Mouse (Mus musculus) lung, embryonic 14.5 days (tissue): ENCODE measurements around the gene Adam17. TPM values are rescaled to one million over a fixed set of nuclear protein-coding genes. Genes with fewer than 3 reads are reported as not detected.
A peak's percentile ranks its signal among the peaks of the same experiment; 100 is the strongest.

ENCODE experiments used
- ATAC-seq: fragments of 200-750 bp; cut with Nextera tagmentation; 2 replicates; pipeline ENCODE4 v1.8.0; 2017; ENCODE audit warnings: mild to moderate bottlenecking, moderate TSS enrichment, moderate library complexity; ENCODE audit not compliant: insufficient read depth
- DNase-seq: peaks from one replicate; pipeline ENCODE4 v3.0.0-alpha.2; 2015
- H3K27ac ChIP-seq: fragments of 300-500 bp; sonication (generic); 2 replicates; pipeline ENCODE4 v1.5.1; 2014; ENCODE audit warnings: low read depth, mild to moderate bottlenecking, moderate library complexity
- H3K27me3 ChIP-seq: fragments of 300-500 bp; sonication (generic); 2 replicates; pipeline ENCODE4 v1.6.1; 2014; ENCODE audit warnings: low read length, control low read depth; ENCODE audit not compliant: insufficient read depth
- H3K36me3 ChIP-seq: fragments of 300-500 bp; sonication (generic); 2 replicates; pipeline ENCODE4 v1.6.1; 2014; ENCODE audit warnings: control low read depth; ENCODE audit not compliant: insufficient read depth
- H3K4me1 ChIP-seq: fragments of 300-500 bp; sonication (generic); 2 replicates; pipeline ENCODE4 v1.6.1; 2014; ENCODE audit warnings: antibody characterized with exemption, control low read depth; ENCODE audit not compliant: insufficient read depth
- H3K4me2 ChIP-seq: fragments of 300-500 bp; sonication (generic); 2 replicates; pipeline ENCODE4 v1.6.1; 2014; ENCODE audit warnings: mild to moderate bottlenecking
- H3K4me3 ChIP-seq: fragments of 300-500 bp; sonication (generic); 2 replicates; pipeline ENCODE4 v1.5.1; 2014; ENCODE audit warnings: low read depth, low read length
- H3K9ac ChIP-seq: fragments of 300-500 bp; sonication (generic); 2 replicates; pipeline ENCODE4 v1.6.1; 2014
- H3K9me3 ChIP-seq: fragments of 300-500 bp; sonication (generic); 2 replicates; pipeline ENCODE4 v1.6.1; 2016; ENCODE audit warnings: low read depth, low read length, control low read depth
- CTCF ChIP-seq: IDR thresholded peaks from 2 replicates; pipeline ENCODE4 v1.5.1; 2016; ENCODE audit warnings: antibody characterized with exemption, low read depth
- WGBS: fragments of 180-500 bp; shearing (Covaris S2); extraction: QIAGEN DNeasy Blood & Tissue Kit; methylation state at CpG from one replicate; pipeline ENCODE4 v1.1.7; 2014; 5-methylcytosine and 5-hydroxymethylcytosine counted together
- polyA plus RNA-seq: library from polyadenylated mRNA; unstranded; fragments of >200 nt; fragmentation: Nextera tagmentation; extraction: Ambion mirVana; gene quantifications from 2 replicates; pipeline ENCODE4 v1.2.1, GENCODE M21; 2014

Adam17 gene
- polyA plus RNA-seq, 1 experiment from 2014 or later = 45.5 TPM

DNA sequence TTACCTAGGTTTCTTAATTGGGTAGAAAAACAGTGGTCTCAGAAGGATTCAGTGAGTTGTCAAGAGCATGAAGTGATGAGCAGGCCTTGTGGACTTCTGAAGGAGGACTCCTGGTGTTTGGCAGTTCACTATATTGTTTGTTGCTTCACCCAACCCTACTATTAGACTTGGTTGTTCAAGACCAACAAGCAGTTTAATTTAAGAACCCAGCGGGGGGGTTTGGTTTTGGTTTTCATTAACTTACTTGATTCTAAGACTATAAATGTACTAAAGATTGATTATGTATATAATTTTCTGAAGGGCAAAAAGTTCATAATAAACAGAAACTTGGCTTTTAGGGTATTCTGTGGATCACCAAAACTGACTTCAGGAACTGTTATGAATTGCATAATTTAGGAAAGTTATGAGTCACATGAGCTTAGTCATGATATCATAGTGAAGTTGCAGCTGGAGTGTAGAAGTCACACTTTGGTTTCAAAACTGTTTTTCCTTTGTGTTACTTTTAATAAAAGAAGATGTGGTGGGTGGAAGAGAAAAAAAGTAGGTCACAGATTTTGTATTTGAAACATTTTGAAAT, 3.3 kb downstream of the Adam17 start:
- H3K27me3 ChIP-seq = no peaks in the 10 kb centered on the region
- no peak overlapping the region for H3K9ac ChIP-seq
- no peaks in the 10 kb centered on the region for H3K4me1 ChIP-seq
- H3K4me3 ChIP-seq = no peak overlapping the region
- H3K36me3 ChIP-seq = no peaks in the 10 kb centered on the region
- no peak overlapping the region for H3K4me2 ChIP-seq
- H3K27ac ChIP-seq = no peak overlapping the region
- no peak for DNase-seq
- TF ChIP-seq CTCF = no peak
- no peak for ATAC-seq
- WGBS = 94% methylated on average over 1 of the region's 1 CpGs
- no peaks in the 10 kb centered on the region for H3K9me3 ChIP-seq

DNA sequence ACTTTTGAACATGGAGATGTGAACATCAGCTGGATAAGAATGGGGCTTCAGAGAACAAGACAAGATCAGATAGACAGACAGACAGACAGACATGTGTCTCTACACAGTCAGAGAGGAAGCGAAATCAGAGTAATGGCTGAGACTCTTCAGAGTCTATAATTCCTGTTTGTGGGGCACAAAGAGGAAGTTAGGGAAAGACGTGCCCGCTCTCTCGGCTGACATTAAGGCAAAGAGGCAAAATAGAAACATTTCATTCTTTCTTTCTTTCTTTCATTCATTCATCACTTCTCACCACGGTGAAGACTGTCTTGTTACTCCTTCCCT, 4.4 kb downstream of the Adam17 start:
- WGBS = 91% methylated on average over 5 of the region's 5 CpGs
- TF ChIP-seq CTCF = no peak
- no peak for ATAC-seq

DNA sequence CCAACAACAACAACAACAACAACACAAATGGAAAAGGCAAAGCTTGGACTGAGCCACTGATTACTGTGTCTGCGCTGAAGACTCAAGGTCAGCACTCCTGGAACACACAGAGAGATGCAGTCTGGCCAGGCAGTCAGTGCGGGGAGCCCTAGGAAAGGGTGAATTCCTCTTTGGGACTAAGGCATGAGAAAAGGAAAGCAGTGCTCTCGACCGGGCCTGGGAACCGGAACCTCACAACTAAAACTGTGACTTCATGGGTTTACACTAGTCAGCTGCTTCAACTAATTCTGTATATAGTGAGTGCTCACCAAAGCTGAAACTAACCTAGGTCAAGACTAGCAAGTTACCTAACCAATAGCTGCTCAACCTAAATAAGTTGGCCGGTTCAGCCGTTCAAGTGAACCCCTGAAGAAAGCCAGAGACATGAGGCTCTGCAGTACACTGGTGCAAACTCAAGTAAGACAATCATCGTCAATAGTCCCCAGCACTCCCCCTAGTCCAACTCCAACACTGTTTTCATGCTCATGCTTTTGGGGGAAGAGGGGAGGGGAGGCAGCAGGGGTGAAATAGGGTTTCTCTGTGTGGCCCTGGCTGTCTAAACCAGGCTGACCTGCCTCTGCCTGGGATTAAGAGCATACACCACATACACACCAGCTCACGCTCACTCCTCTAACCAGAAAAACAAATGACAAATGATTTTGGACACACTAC, 4.9 kb downstream of the Adam17 start:
- no peaks in the 10 kb centered on the region for H3K36me3 ChIP-seq
- H3K4me2 ChIP-seq = no peak overlapping the region
- no peaks in the 10 kb centered on the region for H3K27me3 ChIP-seq
- ATAC-seq (no peak), DNase-seq (no peak)
- H3K9ac ChIP-seq = no peak overlapping the region
- H3K9me3 ChIP-seq = no peaks in the 10 kb centered on the region
- H3K27ac ChIP-seq = no peak overlapping the region
- H3K4me3 ChIP-seq = no peak overlapping the region
- TF ChIP-seq CTCF = no peak
- 91% methylated on average over 9 of the region's 9 CpGs for WGBS
- no peaks in the 10 kb centered on the region for H3K4me1 ChIP-seq

More for the DNA sequence above, 4.4 kb downstream of the Adam17 start:
- H3K36me3 ChIP-seq = no peaks in the 10 kb centered on the region
- H3K27me3 ChIP-seq = no peaks in the 10 kb centered on the region
- no peak overlapping the region for H3K4me3 ChIP-seq
- DNase-seq = no peak
- H3K27ac ChIP-seq = no peak overlapping the region
- no peaks in the 10 kb centered on the region for H3K4me1 ChIP-seq
- H3K4me2 ChIP-seq = no peak overlapping the region
- H3K9me3 ChIP-seq = no peaks in the 10 kb centered on the region
- no peak overlapping the region for H3K9ac ChIP-seq

DNA sequence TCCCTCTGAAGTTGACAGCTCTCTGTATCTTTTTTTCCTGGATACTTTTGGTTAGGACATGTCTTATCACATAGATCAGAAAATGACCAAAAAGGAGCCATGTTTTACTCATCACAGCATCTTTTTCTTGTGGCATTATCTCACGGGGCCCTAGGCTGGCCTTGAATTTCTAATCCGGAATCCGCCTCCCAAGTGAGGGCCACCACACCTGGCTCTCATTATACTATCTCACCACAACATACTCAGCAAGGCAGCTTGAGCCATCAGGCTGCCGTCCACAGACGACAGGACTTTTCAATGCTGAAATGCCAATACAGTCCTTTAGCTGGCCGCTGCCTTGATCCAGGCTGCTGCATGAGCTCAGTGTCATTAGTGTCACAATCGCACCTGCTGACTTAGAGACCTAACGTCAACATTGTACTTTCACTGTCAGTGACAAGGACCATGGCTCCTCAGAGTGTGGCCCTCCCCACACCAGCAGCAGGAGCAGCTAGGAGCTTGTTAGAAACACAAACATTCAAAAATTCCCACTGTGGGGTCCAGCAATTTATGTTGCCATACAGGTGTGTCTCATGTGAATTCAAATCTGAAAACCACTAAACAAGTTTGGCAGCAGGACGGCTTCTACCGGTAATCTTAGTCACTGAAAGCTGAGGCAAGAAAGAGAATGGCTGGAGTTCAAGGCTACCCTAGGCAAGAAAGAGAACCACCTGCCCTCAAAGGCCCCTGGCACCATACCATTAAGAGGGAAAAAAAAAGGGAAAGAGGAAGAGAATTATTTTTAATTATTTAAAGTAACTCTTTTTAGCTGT, 8.6 kb downstream of the Adam17 start:
- 72% methylated on average over 10 of the region's 10 CpGs for WGBS
- H3K27me3 ChIP-seq = no peaks in the 10 kb centered on the region
- no peak for ATAC-seq

DNA sequence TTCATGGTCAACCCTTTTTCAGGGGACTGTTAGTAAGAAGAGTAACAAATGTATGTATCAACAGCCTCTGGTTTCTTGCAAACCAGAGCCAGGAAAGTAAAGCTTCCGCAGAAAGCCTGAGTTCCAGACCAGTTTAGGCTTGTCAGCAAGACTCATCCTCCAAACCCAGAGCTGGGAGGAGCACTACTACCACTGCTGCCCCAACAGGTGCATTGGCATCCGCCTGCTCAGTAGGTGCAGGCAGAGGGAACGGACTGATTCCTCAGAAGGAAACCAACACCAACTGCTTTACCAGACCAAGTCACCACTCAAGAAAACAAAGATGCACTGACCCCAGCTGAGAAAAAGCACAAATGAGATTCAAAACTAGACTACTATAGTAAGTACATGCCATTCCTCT, 10.2 kb downstream of the Adam17 start:
- Histone ChIP-seq H3K9me3 (no peaks in the 10 kb centered on the region), H3K9ac (no peak overlapping the region), H3K27ac (no peak overlapping the region), H3K4me2 (no peak overlapping the region), H3K4me3 (no peak overlapping the region), H3K36me3 (0 out of 2 replicates have a peak, but pooled peaks cover 5% of the 10 kb centered on the region), H3K27me3 (no peaks in the 10 kb centered on the region), H3K4me1 (no peaks in the 10 kb centered on the region)
- ATAC-seq (no peak), DNase-seq (no peak)
- no peak for TF ChIP-seq CTCF
- WGBS = 88% methylated on average over 3 of the region's 3 CpGs

More for the DNA sequence above, 8.6 kb downstream of the Adam17 start:
- no peak for TF ChIP-seq CTCF
- Histone ChIP-seq H3K4me2 (no peak overlapping the region), H3K9me3 (no peaks in the 10 kb centered on the region), H3K4me1 (no peaks in the 10 kb centered on the region), H3K27ac (no peak overlapping the region), H3K4me3 (no peak overlapping the region), H3K9ac (no peak overlapping the region), H3K36me3 (0 out of 2 replicates have a peak, but pooled peaks cover 2% of the 10 kb centered on the region)
- DNase-seq = no peak

GRCm38 (mm10) chr12:21362686-21363085, 10.7 kb downstream of the Adam17 start:
- WGBS = 61% methylated on average over 2 of the region's 2 CpGs
- no peak for ATAC-seq

DNA sequence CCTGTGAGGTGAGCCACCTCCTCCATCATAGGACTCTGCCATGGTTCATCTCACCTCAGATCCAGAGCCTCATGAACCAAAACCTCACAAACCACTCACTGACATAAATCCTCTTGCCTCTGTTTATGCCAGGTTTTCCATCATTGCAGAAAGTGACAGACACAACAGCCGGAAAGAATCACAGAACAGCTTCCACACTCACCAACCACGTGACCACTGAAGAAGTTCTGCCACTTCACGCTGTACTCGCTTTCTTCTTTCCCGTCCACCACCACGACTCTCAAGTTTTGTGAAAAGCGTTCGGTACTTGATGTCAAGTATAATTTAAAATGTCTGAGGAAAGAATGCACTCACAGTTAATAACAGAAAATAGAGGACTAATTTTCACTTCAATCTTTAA, 19.8 kb downstream of the Adam17 start:
- Histone ChIP-seq H3K27ac (no peak overlapping the region), H3K36me3 (peaks cover 46% of the 10 kb centered on the region), H3K4me2 (no peak overlapping the region), H3K4me3 (no peak overlapping the region), H3K9ac (no peak overlapping the region), H3K4me1 (no peaks in the 10 kb centered on the region), H3K27me3 (no peaks in the 10 kb centered on the region), H3K9me3 (0 out of 2 replicates have a peak, but pooled peaks cover 6% of the 10 kb centered on the region)
- WGBS = 71% methylated on average over 8 of the region's 8 CpGs
- no peak for TF ChIP-seq CTCF
- no peak for ATAC-seq
- peak; percentile 14 for DNase-seq

More at GRCm38 (mm10) chr12:21362686-21363085, 10.7 kb downstream of the Adam17 start:
- no peak overlapping the region for H3K4me3 ChIP-seq
- H3K9me3 ChIP-seq = no peaks in the 10 kb centered on the region
- H3K27me3 ChIP-seq = no peaks in the 10 kb centered on the region
- H3K27ac ChIP-seq = no peak overlapping the region
- 0 out of 2 replicates have a peak, but pooled peaks cover 5% of the 10 kb centered on the region for H3K36me3 ChIP-seq
- no peak for TF ChIP-seq CTCF
- H3K9ac ChIP-seq = no peak overlapping the region
- DNase-seq = no peak
- no peak overlapping the region for H3K4me2 ChIP-seq
- no peaks in the 10 kb centered on the region for H3K4me1 ChIP-seq
